Mouse (Mus musculus): Measurements from ENCODE around the gene Tas1r3. TPM values are rescaled to one million over a fixed set of nuclear protein-coding genes. Genes with fewer than 3 reads are reported as not detected.
A peak's percentile ranks its signal among the peaks of the same experiment; 100 is the strongest.

Tas1r3 gene
- polyA plus RNA-seq, 1 experiment from 2014 or later = 0.16 TPM

- no peak for TF ChIP-seq CTCF (IDR thresholded peaks at IDR 0.05; ENCODE audit: low read depth)
- H3K4me2 ChIP-seq = no peak overlapping the region
- WGBS = 79% methylated on average over 2 of the region's 2 CpGs
- H3K36me3 ChIP-seq (ENCODE audit: insufficient read depth) = peaks cover 38% of the 10 kb centered on the region
- DNase-seq (no peak), ATAC-seq (ENCODE audit: insufficient read depth) (no peak)
- peaks cover 8% of the 10 kb centered on the region; the same call in 1 of the 2 replicates for H3K4me1 ChIP-seq (ENCODE audit: insufficient read depth)
- no peaks in the 10 kb centered on the region for H3K9me3 ChIP-seq (ENCODE audit: low read depth, low read length)
- H3K9ac ChIP-seq = no peak overlapping the region
- H3K4me3 ChIP-seq (ENCODE audit: low read depth, low read length) = no peak overlapping the region
- no peaks in the 10 kb centered on the region for H3K27me3 ChIP-seq (ENCODE audit: insufficient read depth, low read length)
- H3K27ac ChIP-seq (ENCODE audit: low read depth) = no peak overlapping the region
Measured at GRCm38 (mm10) chr4:155851951-155852411, 11.2 kb downstream of the Tas1r3 start.

GRCm38 (mm10) chr4:155851368-155851767 is 11.8 kb downstream of the Tas1r3 start:
- H3K4me1 ChIP-seq (ENCODE audit: insufficient read depth) = peaks cover 8% of the 10 kb centered on the region; the same call in 1 of the 2 replicates
- H3K27ac ChIP-seq (ENCODE audit: low read depth) = no peak overlapping the region
- peaks cover 31% of the 10 kb centered on the region for H3K36me3 ChIP-seq (ENCODE audit: insufficient read depth)
- H3K4me2 ChIP-seq = no peak overlapping the region
- no peaks in the 10 kb centered on the region for H3K9me3 ChIP-seq (ENCODE audit: low read depth, low read length)
- WGBS = 84% methylated on average over 3 of the region's 3 CpGs
- no peak overlapping the region for H3K9ac ChIP-seq
- no peak for DNase-seq
- no peak overlapping the region for H3K4me3 ChIP-seq (ENCODE audit: low read depth, low read length)
- no peaks in the 10 kb centered on the region for H3K27me3 ChIP-seq (ENCODE audit: insufficient read depth, low read length)
- TF ChIP-seq CTCF (IDR thresholded peaks at IDR 0.05; ENCODE audit: low read depth) = no peak
- no peak for ATAC-seq (ENCODE audit: insufficient read depth)

- H3K9me3 ChIP-seq (ENCODE audit: low read depth, low read length) = no peaks in the 10 kb centered on the region
- H3K9ac ChIP-seq = peak overlapping the region; percentile 6; the same call in 1 of the 2 replicates
- H3K4me1 ChIP-seq (ENCODE audit: insufficient read depth) = peaks cover 8% of the 10 kb centered on the region; the same call in 1 of the 2 replicates
Measured at GRCm38 (mm10) chr4:155849792-155850451, 13.2 kb downstream of the Tas1r3 start.

GRCm38 (mm10) chr4:155849391-155849790 is 13.8 kb downstream of the Tas1r3 start:
- Histone ChIP-seq H3K9me3 (ENCODE audit: low read depth, low read length) (no peaks in the 10 kb centered on the region), H3K36me3 (ENCODE audit: insufficient read depth) (peaks cover 15% of the 10 kb centered on the region; the same call in 1 of the 2 replicates), H3K4me1 (ENCODE audit: insufficient read depth) (peaks cover 8% of the 10 kb centered on the region; the same call in 1 of the 2 replicates), H3K4me3 (ENCODE audit: low read depth, low read length) (no peak overlapping the region), H3K4me2 (peak overlapping the region; percentile 96), H3K9ac (peak overlapping the region; percentile 6; the same call in 1 of the 2 replicates), H3K27ac (ENCODE audit: low read depth) (no peak overlapping the region), H3K27me3 (ENCODE audit: insufficient read depth, low read length) (no peaks in the 10 kb centered on the region)
- TF ChIP-seq CTCF (IDR thresholded peaks at IDR 0.05; ENCODE audit: low read depth) = no peak
- no peak for ATAC-seq (ENCODE audit: insufficient read depth)
- no peak for DNase-seq
- WGBS = 91% methylated on average over 2 of the region's 2 CpGs

More at GRCm38 (mm10) chr4:155849792-155850451, 13.2 kb downstream of the Tas1r3 start:
- Histone ChIP-seq H3K4me3 (ENCODE audit: low read depth, low read length) (no peak overlapping the region), H3K27me3 (ENCODE audit: insufficient read depth, low read length) (no peaks in the 10 kb centered on the region), H3K36me3 (ENCODE audit: insufficient read depth) (peaks cover 21% of the 10 kb centered on the region; the same call in 1 of the 2 replicates), H3K27ac (ENCODE audit: low read depth) (no peak overlapping the region), H3K4me2 (no peak overlapping the region)
- ATAC-seq (ENCODE audit: insufficient read depth) = no peak
- no peak for DNase-seq
- TF ChIP-seq CTCF (IDR thresholded peaks at IDR 0.05; ENCODE audit: low read depth) = no peak
- WGBS = 93% methylated on average over 3 of the region's 3 CpGs

GRCm38 (mm10) chr4:155848434-155849095 is 14.6 kb downstream of the Tas1r3 start:
- ATAC-seq (ENCODE audit: insufficient read depth) (no peak), DNase-seq (no peak)
- 62% methylated on average over 7 of the region's 7 CpGs for WGBS
- peak overlapping the region; percentile 96 for H3K4me2 ChIP-seq
- H3K36me3 ChIP-seq (ENCODE audit: insufficient read depth) = peaks cover 15% of the 10 kb centered on the region; the same call in 1 of the 2 replicates
- TF ChIP-seq CTCF (IDR thresholded peaks at IDR 0.05; ENCODE audit: low read depth) = no peak
- peaks cover 8% of the 10 kb centered on the region; the same call in 1 of the 2 replicates for H3K4me1 ChIP-seq (ENCODE audit: insufficient read depth)
- peak overlapping the region; percentile 87 for H3K4me3 ChIP-seq (ENCODE audit: low read depth, low read length)
- H3K9me3 ChIP-seq (ENCODE audit: low read depth, low read length) = no peaks in the 10 kb centered on the region
- H3K27ac ChIP-seq (ENCODE audit: low read depth) = no peak overlapping the region
- no peaks in the 10 kb centered on the region for H3K27me3 ChIP-seq (ENCODE audit: insufficient read depth, low read length)
- peak overlapping the region; percentile 83 for H3K9ac ChIP-seq

- Histone ChIP-seq H3K4me1 (ENCODE audit: insufficient read depth) (peaks cover 8% of the 10 kb centered on the region; the same call in 1 of the 2 replicates), H3K9ac (peak overlapping the region; percentile 83), H3K27me3 (ENCODE audit: insufficient read depth, low read length) (no peaks in the 10 kb centered on the region), H3K36me3 (ENCODE audit: insufficient read depth) (peaks cover 20% of the 10 kb centered on the region; the same call in 1 of the 2 replicates), H3K4me2 (peak overlapping the region; percentile 96), H3K9me3 (ENCODE audit: low read depth, low read length) (no peaks in the 10 kb centered on the region), H3K27ac (ENCODE audit: low read depth) (peak overlapping the region; percentile 51; the same call in 1 of the 2 replicates), H3K4me3 (ENCODE audit: low read depth, low read length) (peak overlapping the region; percentile 87)
- peak; percentile 52 for ATAC-seq (ENCODE audit: insufficient read depth)
- WGBS = 2% methylated on average over 69 of the region's 69 CpGs
- peak; percentile 48 for DNase-seq
- TF ChIP-seq CTCF (IDR thresholded peaks at IDR 0.05; ENCODE audit: low read depth) = no peak
Measured at GRCm38 (mm10) chr4:155847591-155848352, 15.4 kb downstream of the Tas1r3 start.
